Mouse (Mus musculus): ENCODE measurements around the gene Olfr1392. TPM values are rescaled to one million over a fixed set of nuclear protein-coding genes. Genes with fewer than 3 reads are reported as not detected.
"Not testable (repeated sequence)": the region's sequence is repeated elsewhere in the genome, so short reads cannot be mapped to it uniquely, and the experiment has no call there.

Olfr1392 gene
- polyA plus RNA-seq (2012; rRNA removed), result 0.04 and 0.17 TPM in 2 replicates

- H3K4me1 ChIP-seq (ENCODE audit: control insufficient read depth, insufficient read depth, low read length); H3K4me3 ChIP-seq (ENCODE audit: insufficient read depth, low read length); H3K27ac ChIP-seq (ENCODE audit: insufficient read depth, low read length): not testable (repeated sequence)
Observed at GRCm38 (mm10) chr11:49284982-49285381, at the start of gene Olfr1392. Gene Olfr1392 (plus strand): TSS chr11:49285282.

DNA sequence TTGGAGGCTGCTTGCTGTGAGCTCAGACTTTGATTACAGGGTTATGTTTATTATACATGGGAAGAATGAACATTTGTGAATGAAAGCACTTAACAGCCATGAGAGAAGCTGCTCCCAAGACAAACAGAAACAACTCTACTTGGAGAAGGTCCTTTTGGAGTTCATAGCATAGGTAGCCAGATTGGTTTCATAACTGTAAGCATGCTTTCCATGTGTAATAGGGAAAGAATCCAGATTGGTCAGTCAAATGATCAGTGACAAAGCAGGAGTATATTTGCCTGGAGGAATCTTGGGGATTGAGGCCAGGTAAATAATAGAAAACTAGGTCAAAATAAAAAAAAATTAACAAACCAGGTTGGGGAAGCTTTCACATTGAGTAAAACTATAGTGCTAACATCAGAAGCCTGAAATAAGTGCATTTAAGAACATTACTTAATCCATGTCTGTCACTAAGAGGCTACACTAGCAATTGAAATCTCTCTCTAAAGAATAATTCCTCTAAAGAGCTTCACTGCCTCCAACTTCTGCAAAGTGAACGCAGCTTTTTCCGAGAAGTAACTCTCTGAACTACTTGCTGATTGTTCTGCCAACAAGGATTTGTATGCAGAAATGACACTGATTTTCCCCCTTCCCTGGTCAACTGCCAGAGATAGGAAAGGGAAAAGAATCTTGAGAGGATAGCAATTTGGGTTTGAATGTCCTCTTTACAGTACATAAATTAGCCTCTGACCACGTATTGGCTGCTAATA lies 49.4 kb upstream of the Olfr1392 start:
- Histone ChIP-seq H3K4me1 (ENCODE audit: control insufficient read depth, insufficient read depth, low read length) (no peaks in the 10 kb centered on the region), H3K27ac (ENCODE audit: insufficient read depth, low read length) (no peak overlapping the region), H3K4me3 (ENCODE audit: insufficient read depth, low read length) (no peak overlapping the region)
- TF ChIP-seq CTCF (IDR thresholded peaks at IDR 0.05; ENCODE audit: extremely low read depth, insufficient read depth, low read length) (no peak), POLR2A (IDR thresholded peaks at IDR 0.05; ENCODE audit: extremely low read depth, insufficient read depth, low read length) (no peak)

GRCm38 (mm10) chr11:49236891-49237290 lies 48.2 kb upstream of the Olfr1392 start:
- H3K4me1 ChIP-seq (ENCODE audit: control insufficient read depth, insufficient read depth, low read length), result no peaks in the 10 kb centered on the region
- no peak overlapping the region for H3K4me3 ChIP-seq (ENCODE audit: insufficient read depth, low read length)
- no peak for TF ChIP-seq POLR2A (IDR thresholded peaks at IDR 0.05; ENCODE audit: extremely low read depth, insufficient read depth, low read length)
- no peak for TF ChIP-seq CTCF (IDR thresholded peaks at IDR 0.05; ENCODE audit: extremely low read depth, insufficient read depth, low read length)
- H3K27ac ChIP-seq (ENCODE audit: insufficient read depth, low read length), result no peak overlapping the region

GRCm38 (mm10) chr11:49237532-49237931 lies 47.5 kb upstream of the Olfr1392 start:
- no peak overlapping the region for H3K4me3 ChIP-seq (ENCODE audit: insufficient read depth, low read length)

GRCm38 (mm10) chr11:49240310-49240709 lies 44.8 kb upstream of the Olfr1392 start:
- Histone ChIP-seq H3K27ac (ENCODE audit: insufficient read depth, low read length) (no peak overlapping the region), H3K4me1 (ENCODE audit: control insufficient read depth, insufficient read depth, low read length) (no peaks in the 10 kb centered on the region; the same call in none of the 2 replicates), H3K4me3 (ENCODE audit: insufficient read depth, low read length) (no peak overlapping the region)
- TF ChIP-seq POLR2A (IDR thresholded peaks at IDR 0.05; ENCODE audit: extremely low read depth, insufficient read depth, low read length) (no peak), CTCF (IDR thresholded peaks at IDR 0.05; ENCODE audit: extremely low read depth, insufficient read depth, low read length) (no peak)

More at GRCm38 (mm10) chr11:49237532-49237931, 47.5 kb upstream of the Olfr1392 start:
- no peak overlapping the region for H3K27ac ChIP-seq (ENCODE audit: insufficient read depth, low read length)
- no peak for TF ChIP-seq POLR2A (IDR thresholded peaks at IDR 0.05; ENCODE audit: extremely low read depth, insufficient read depth, low read length)
- no peak for TF ChIP-seq CTCF (IDR thresholded peaks at IDR 0.05; ENCODE audit: extremely low read depth, insufficient read depth, low read length)
- H3K4me1 ChIP-seq (ENCODE audit: control insufficient read depth, insufficient read depth, low read length), result no peaks in the 10 kb centered on the region

- Histone ChIP-seq H3K4me1 (ENCODE audit: control insufficient read depth, insufficient read depth, low read length) (peaks cover 3% of the 10 kb centered on the region), H3K27ac (ENCODE audit: insufficient read depth, low read length) (no peak overlapping the region), H3K4me3 (ENCODE audit: insufficient read depth, low read length) (no peak overlapping the region)
- TF ChIP-seq CTCF (IDR thresholded peaks at IDR 0.05; ENCODE audit: extremely low read depth, insufficient read depth, low read length) (no peak), POLR2A (IDR thresholded peaks at IDR 0.05; ENCODE audit: extremely low read depth, insufficient read depth, low read length) (no peak)
Observed at GRCm38 (mm10) chr11:49240874-49241273, 44.2 kb upstream of the Olfr1392 start.

DNA sequence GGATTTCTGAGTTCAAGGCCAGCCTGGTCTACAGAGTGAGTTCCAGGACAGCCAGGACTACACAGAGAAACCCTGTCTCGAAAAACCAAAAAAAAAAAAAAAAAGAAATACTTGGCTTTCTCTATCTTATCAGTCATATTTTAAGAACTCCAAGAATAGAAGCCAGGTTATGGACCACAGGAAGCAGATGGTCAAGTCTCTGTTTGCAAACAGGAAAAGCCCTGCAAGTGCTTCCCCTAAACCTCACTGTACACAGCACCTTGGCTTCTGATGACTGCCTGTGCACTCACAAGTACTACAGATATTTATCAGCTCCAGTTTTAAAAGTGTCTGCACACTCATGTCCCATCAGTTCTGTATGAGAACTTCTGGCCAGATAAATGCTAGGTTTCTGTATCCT lies 43.6 kb upstream of the Olfr1392 start:
- TF ChIP-seq CTCF (IDR thresholded peaks at IDR 0.05; ENCODE audit: extremely low read depth, insufficient read depth, low read length) (no peak), POLR2A (IDR thresholded peaks at IDR 0.05; ENCODE audit: extremely low read depth, insufficient read depth, low read length) (no peak)
- no peak overlapping the region for H3K4me3 ChIP-seq (ENCODE audit: insufficient read depth, low read length)
- no peak overlapping the region for H3K27ac ChIP-seq (ENCODE audit: insufficient read depth, low read length)

DNA sequence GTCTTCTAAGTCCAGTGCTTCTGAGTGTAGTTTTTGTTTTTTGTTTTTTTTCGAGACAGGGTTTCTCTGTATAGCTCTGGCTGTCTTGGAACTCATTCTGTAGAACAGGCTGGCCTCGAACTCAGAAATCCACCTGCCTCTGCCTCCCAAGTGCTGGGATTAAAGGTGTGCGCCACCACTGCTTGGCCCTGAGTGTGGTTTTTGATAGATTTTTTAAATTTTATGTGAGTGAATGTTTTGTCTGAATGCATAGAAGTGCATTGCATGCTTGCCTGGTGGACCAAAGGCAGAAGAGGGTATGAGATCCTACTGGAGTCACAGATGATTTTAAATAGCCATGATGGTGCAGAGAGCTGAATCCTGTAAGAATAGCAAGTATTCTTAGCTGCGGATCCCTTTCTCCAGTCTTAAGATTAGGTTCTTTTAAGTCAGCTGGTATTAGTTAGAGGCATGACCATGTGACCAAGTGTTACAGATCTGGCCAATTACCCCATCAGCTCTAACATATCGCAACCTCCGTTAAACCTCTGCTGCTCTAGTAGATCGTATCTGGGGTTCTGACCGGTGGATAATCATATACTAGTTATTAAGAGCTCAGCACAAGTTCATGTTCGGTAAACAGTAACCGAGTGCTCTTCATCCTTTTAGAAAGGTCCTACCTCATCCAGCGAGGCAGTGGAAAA lies 42.0 kb upstream of the Olfr1392 start:
- 0 out of 2 replicates have a peak overlapping the region, but pooled peaks have one; percentile 14 for H3K27ac ChIP-seq (ENCODE audit: insufficient read depth, low read length)
- TF ChIP-seq POLR2A (IDR thresholded peaks at IDR 0.05; ENCODE audit: extremely low read depth, insufficient read depth, low read length), result no peak
- no peak for TF ChIP-seq CTCF (IDR thresholded peaks at IDR 0.05; ENCODE audit: extremely low read depth, insufficient read depth, low read length)
- peak overlapping the region; percentile 78 for H3K4me3 ChIP-seq (ENCODE audit: insufficient read depth, low read length)
- H3K4me1 ChIP-seq (ENCODE audit: control insufficient read depth, insufficient read depth, low read length), result peaks cover 5% of the 10 kb centered on the region

More for the DNA sequence above, 43.6 kb upstream of the Olfr1392 start:
- H3K4me1 ChIP-seq (ENCODE audit: control insufficient read depth, insufficient read depth, low read length), result peaks cover 3% of the 10 kb centered on the region

- Histone ChIP-seq H3K4me3 (ENCODE audit: insufficient read depth, low read length) (peak within 1 kb of the TSS; percentile 78), H3K27ac (ENCODE audit: insufficient read depth, low read length) (peak within 1 kb of the TSS; percentile 82), H3K4me1 (ENCODE audit: control insufficient read depth, insufficient read depth, low read length) (peaks cover 9% of the 10 kb centered on the region)
- TF ChIP-seq CTCF (IDR thresholded peaks at IDR 0.05; ENCODE audit: extremely low read depth, insufficient read depth, low read length), result no peak
- TF ChIP-seq POLR2A (IDR thresholded peaks at IDR 0.05; ENCODE audit: extremely low read depth, insufficient read depth, low read length), result peak; percentile 58
Observed at GRCm38 (mm10) chr11:49243727-49244594, 41.1 kb upstream of the Olfr1392 start, which contains the start of gene Mgat1. Gene Mgat1 (plus strand): TSS chr11:49244191.
